Mouse (Mus musculus): ENCODE results near the gene Pdlim4.
"Not testable (repeated sequence)": the region's sequence is repeated elsewhere in the genome, so short reads cannot be mapped to it uniquely, and the experiment has no call there.

The Pdlim4 gene

DNA sequence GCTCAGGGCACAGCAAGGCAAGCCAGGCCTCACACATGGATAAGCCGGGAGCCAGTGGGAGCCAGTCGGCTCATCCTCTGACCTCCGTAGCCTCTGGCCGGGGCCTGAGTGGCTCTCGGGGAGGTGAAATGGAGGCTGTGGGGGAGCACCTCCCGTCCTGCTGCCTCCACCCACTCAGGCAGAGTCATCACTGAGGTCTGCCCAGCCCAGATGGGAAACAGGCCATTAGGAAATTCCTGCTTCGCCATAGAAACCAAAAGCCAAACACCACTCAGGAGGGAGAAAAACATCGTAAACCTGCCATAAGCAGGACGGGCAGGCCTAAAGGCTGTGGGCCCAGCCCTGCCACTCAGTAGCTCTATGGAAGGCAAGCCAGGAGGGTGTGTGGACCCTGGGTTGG is 8.5 kb downstream of the Pdlim4 start:
- DNase-seq: peak; percentile 75

DNA sequence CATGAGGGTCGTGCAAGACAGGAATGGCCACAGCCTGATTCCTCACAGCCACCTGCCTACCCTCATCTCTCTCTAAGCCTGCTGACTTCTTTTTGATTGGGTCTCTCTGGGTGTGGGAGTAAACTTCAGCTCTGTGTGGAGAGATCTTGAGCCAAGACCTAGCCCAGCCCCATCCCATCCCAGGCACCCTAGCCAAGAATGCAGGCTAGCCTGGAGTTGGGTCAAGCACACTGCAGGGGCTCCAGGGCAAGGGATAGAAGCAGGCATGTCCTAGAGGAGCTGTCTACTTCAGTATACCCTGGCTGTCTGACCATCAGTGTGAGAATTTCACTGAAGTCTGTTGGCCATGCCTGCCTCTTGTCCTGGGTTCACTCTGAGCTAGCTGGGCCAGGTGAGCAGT is 9.3 kb downstream of the Pdlim4 start:
- peak; percentile 25 for DNase-seq

DNA sequence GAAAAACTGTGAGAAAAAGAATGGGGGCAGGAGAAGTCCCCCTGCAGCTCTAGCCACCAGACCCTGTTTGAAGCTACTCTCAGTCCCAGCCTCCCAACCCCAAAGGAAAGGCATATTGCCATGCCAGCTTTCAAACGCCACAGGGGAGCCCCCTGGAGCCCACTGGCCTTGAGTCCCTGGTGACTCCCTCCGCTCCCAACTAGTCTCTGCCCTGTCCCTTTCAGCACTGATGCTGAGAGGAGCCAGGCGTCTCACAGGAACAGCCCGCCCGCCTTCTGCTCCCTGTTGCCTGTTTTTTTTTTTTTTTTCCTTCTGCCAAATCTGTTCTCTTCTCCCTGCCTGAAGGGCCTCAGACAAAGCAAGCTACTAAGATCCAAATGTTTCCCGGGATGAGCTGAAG is 10.2 kb downstream of the Pdlim4 start:
- peak; percentile 36 for DNase-seq

DNA sequence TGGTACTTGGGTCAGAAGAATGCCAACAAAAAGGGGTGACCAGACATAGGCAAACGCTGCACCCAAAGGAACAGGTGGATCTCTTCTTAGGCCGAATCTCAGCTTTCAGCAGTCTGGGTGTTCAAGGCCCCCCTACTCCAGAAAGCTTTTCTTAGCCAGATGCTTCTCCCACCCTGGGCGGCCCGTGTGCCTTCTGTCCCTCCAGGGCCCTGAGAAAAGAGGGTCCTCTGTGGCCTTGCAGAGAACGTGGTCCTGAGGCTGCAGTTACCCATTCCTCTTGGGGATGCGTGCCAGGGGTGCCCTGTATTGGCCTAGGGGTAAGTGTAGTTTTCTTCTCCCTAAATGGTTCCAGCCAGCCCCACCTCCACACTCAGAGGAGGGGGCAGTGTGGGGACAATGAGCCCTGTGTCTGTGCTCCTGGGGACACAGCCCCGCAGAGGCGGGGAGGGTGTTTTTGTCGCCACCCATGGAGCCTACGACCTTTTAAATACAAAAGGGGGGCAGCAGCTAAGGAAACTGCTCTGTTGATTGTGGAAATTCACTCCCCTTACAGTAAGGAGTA is 10.7 kb downstream of the Pdlim4 start:
- peak; percentile 6 for DNase-seq

DNA sequence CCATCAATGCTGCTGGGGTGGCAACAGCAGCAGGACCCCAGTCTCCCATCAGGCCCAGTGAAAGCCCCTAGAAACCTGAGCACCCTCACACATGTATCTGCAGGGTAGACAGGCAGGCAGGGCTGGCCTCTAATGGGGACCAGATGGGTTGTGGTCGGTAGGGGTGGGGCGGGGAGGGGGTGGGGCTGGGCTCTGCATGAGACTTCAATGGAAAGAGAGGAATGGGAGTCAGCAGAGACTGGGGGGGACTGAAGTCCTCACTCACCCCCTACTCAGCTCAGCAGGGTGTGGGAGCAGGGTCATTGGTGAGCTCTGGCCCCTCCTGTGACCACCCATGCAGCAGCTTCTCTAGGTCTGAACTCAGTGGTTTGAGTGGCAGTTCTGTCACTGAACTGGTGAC is 11.4 kb downstream of the Pdlim4 start:
- DNase-seq: no peak

DNA sequence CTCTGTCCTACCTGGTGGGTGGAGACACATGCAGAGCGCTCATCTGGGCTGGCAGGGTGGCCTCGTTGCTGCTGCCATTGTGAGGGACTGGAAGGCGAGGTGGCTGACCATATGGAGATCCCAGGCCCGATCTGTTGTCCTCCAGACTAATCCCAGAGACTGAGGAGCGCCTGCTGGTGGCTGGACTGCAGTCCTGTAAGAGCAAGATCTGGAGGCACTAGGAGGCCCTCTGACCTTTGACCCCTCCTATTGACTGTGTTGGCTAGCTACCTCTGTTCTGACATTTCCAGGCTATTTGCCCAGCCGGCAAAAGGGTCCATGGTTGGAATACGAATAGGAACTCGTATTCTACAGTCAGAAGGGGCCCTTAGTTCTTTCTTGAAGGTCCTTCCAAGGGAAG is 12.7 kb downstream of the Pdlim4 start:
- peak; percentile 48 for DNase-seq

DNA sequence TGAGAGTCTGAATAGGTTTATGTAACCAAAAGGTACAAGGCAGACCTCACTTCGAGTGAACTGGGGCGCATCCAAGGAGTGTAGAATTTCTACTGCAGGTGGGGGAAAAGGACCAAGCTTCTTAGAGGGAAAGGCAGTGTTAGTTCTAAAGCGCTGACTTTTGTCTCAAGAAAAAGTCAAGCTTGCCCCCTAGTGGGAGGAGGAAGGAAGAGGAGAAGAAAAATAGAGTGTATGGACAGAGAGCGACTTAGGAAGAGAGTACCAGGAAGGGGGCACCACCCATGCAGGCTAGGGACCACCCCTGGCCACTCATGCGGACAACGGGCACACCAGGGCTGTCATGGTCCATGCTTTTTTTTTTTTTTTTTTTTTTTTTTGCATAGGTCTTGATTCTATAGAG is 14.6 kb downstream of the Pdlim4 start:
- peak; percentile 64 for DNase-seq

DNA sequence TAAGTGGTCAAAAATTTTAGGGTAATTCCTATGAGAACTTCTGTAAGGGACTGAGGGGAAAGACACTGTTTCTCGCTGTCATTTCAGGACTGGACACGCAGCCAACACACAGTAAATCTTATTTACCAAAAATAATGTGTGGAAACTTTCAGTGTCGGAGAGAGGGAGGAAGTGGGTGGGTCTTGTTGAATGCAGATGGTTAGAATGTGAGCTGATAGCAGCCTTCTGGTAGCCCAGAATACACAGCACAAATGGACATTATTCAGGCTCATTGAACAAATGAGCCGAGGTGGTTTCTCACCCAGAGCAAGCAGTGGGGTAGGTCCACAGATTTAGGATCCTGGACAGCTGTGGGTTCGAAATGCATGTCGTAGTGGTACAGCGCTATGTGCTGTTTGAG is 15.7 kb downstream of the Pdlim4 start:
- DNase-seq: peak; percentile 20

DNA sequence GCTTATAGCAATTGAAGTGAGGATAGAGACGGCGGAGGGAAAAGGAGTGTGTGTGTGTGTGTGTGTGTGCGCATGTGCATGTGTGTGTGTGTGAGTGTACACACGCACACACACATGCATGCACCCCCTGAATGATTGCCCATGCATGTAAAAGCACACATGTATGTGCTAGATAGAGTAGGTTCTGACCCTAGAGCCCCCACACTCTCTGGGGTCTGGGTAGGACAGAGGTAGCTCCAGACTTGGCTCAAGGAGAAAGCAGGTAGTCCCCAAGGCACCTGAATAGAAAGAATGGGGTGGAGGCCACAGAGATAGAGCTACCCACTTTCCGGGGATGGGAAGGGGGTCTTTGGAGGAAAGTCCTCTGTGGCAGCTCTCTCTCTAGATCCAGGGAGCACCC is 16.7 kb downstream of the Pdlim4 start:
- no peak for DNase-seq

DNA sequence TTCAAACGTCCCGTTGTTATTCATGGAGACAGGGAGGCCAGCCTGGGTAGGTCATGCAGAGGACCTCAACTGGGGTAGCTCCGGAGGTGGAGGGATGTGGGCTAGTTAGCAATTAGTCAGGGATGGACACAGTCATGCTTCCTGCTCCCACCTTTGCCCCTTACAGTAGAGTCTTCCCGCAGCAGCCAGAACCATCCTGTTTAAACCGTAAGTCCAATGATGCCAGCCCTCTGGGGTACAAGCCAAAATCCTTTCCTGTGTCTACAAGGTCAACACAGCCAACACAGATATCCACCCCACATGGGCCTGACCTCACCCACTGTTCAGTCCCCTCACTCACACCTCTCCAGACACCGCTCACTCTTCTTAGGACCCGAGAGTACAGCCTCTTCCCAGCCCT is 17.7 kb downstream of the Pdlim4 start:
- peak; percentile 61 for DNase-seq

DNA sequence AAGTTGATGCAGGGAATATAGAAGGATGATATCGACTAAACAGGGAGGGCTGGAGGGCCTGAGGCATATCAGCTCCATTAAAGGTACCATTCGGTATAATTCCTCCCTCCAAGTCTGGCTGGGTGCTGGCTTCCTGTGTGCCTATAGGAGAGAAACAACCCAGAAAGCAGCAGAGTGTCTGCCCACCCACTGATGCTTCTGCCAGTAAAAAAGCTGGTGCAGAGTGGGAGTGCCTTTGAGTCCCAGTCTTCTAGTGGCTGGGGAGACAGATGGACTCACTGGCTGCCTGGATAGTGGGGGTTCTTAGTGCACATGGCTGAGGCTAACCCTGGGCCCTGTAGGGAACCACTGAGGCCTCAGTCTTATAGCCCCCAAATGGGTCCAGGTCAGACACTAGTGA is 18.6 kb downstream of the Pdlim4 start:
- DNase-seq: no peak

DNA sequence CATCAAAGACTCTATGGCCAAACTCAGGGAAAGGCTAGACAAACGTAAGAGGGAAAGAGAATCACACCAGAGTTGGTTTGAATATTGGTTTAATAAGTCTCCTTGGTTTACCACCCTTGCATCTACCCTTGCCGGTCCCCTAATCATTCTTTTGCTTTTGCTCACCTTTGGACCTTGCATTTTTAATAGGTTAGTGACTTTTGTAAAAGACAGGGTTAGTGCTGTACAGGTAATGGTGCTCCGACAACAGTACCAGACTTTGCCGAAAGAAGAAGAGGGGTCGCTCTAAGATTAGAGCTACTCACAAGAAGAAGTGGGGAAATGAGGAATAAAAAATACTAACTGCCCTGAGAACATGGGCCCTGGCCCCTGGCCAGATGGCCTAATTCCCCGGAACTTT is 28.1 kb downstream of the Pdlim4 start:
- DNase-seq: no peak

DNA sequence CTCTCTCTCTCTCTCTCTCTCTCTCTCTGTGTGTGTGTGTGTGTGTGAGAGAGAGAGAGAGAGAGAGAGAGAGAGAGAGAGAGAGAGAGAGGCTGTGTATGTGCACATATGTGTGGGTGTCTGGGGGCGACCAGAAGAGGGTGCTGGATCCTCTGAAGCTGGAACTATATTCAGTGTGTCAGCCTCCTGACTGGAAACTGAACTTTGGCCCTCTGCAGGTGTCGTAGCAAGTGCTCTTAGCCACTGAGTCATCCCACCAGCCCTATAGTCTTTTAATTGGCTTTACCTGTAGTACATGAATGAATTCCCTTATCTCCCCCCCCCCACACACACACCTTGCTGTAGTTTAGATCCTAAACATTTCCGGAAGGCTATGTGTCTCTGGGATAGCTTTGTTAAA is 35.9 kb downstream of the Pdlim4 start:
- not testable (repeated sequence) for DNase-seq

DNA sequence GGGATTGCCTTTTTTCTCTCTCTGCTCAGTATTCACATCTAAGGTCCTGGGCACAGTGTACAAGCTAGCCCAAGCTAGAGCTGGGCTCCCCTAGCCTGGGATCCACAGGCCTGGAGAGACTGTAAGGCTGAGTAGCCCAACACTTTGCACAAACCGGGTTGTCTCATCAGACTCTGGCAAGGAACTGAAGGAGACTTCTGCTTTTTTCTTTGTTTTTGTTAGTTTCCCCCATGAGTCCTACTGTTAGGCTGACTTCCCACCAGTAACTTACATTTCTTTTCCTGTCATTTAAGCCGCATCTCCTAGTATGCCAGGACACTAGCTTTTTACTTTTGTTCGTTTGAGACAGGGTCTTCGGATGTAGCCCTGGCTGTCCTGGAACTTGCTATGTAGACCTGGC is 39.8 kb downstream of the Pdlim4 start:
- DNase-seq: no peak

DNA sequence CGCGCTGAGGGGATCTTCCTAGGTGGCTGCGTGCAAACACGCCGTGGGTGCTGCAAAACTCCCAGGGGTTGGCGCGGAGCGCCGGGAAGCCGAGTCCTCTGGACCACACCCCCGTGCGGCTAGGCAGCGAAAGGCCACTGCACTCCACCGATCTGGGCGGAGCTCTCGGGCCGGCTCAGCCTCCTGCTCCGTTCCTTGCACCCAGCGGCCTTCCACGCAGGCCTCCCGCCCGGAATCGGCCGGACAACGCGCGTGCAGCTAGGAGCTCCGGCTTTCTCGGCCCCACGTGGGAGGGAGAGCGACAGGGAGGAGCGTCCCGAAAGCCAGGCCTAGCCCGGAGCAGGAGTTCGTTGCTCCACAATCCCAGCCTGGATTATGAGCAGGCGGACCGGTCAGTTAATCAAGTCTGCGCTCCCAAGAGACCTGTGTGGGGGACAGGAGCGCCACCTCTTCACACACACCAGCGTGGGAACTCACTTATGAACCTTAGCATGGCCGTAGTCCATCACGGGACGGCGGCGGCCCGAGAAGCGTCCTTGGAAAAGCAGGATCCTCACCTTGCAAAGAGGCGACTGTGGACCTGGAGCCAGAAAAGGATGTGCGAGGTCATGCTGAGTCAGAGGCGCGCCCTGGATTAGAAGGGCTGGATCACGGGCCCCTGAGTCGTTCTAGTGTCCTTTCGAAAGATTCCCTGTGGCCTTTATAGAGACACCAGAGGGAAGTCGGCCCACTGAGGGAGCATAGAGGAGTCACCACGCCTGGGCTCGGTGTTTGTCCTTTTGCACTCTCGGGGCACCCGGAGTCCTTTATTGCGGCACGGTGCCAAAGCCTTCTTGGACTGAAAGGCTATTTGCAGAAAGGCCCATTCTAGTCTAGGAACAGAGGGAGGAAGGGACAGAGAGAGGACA is 40.5 kb downstream of the Pdlim4 start, which contains the start of gene Slc22a4:
TSS of gene Slc22a4 (minus strand) at position 47 of the 908 bp plus-strand sequence.
- peak; percentile 90 for DNase-seq

DNA sequence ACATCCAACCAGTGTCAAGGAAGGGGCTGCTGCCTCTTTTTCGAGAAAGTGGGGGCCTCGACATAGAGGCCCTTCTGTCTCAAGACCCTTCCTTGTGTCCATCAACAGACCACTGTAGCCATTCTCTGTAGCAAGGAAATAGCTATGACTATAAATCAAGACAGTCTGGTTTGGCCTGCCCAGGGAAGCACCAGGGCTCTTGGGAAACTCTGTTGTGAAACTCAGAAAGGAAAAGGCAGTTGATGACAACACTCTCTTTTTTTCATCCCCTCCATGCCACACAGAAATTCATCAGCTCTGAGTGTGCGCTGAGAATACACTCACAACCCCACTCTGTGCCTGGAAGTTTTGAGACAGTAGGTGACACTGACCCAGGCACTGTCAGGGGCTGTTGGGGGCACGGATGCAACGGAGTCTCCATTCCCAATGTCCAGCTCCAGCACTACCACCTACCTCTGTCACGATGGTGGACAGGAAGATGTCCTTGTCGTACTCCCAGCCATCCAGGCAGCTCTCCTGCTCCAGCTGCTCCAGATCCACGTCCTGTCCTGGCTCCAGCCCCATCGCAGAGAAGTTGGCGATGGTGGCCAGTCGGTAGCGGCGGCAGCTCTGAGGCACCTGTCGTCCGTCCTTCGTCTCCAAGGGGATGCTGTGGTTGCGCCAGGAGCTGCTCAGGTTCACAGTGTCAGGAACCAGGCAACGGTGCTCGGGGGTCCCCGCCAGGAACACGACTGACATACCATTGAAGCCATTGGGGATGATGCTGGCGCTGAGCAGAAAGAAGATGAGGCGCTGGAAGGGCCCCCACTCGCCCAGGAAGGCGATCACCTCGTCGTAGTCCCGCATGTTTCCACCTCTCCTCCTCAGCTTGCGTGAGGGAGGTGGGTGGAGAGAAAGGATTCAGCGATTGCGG is 41.4 kb downstream of the Pdlim4 start:
- DNase-seq: peak; percentile 20

DNA sequence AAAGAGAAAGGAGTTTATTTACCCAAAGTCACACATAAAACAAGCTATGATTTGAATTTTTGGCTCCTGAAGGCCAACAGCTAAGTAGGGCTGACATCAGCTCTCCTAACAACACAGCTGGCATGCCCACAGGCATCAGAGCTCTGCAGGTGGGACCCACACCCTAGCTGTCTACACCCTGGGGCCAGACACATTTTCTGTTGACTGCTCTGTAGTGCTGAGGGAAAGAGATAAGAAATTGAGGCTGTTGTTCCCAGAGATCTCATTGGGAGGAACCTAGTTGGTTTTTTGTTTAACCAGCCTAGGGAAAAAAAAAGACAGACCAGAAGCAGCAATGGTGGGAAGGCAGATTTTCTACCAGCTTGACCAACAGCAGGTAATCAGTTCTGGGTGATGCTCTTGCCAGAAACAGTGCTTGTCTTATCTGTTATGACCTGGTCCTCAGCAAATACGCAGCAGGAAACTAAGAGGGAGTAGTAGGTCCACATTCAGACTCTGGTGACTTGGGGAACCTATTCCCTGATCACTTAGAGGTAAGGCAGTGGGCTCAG is 42.2 kb downstream of the Pdlim4 start:
- no peak for DNase-seq

DNA sequence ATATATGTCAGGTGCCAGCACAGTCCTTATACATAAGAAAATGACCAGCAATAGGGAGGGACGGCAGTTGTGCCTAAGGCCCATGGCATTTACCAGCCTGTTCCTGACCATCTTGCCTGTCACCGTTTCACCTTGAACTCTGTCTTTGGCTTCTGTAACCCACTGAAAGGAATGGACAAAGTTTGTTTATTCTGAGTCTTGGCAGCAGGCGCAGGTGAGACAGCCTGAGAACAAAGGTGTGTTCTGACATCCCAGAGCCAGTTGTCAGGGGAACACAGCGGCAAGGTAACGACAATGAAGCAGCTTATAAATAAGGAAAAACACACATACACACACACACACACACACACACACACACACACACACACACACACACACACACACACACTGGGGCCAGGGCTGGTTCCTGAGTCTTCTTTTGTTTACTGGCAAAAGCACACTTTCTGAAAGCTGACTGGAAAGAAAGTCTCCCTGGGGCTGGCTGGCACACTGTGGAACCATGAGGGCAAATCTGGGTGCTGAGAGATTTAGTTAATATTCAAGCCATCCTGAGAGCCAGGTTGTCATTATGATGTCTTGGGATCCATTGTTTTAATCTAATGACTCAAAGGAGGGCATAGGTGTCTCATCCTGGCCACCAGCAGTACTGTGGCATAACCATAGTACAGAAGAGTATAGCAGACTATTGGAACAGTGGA is 47.3 kb downstream of the Pdlim4 start:
- no peak for DNase-seq

DNA sequence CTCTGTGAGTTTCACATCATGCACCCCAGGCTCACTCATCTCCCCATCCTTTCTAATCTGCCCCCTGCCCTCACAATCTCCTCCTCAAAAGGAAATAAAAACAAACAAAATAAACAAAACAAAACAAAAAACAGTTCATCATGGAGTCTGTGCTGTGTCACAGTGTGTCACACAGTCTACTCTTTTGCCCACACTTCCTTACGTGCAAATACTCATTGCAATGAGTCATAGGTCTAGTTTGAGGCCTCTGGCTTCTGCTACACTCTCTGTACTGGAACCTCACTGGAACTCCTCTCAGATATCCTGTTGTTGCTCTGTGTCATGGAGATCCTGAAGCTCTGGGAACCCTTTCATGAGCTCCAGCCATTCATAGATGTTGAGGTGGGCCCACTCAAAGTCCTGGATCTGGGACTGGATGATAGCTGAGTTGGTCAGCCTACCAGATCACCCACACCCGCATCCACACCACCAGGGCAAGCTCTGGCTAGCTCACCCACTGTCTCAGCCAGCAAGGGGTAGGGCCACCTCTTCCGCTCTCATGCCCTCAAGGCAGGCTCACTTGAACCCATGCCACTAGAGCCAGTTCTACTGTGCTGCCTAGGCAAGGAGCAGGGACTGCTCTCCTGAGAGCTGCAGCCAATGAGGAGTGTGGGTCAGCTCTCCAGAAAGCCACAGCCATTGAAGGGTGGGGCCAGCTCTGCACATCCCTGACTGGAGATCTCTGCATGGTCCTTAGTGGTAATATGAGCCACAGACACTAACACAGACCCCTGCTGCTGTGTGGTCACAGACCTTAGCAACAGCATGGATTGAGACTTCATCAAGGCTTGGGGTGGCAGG is 49.7 kb downstream of the Pdlim4 start:
- no peak for DNase-seq

DNA sequence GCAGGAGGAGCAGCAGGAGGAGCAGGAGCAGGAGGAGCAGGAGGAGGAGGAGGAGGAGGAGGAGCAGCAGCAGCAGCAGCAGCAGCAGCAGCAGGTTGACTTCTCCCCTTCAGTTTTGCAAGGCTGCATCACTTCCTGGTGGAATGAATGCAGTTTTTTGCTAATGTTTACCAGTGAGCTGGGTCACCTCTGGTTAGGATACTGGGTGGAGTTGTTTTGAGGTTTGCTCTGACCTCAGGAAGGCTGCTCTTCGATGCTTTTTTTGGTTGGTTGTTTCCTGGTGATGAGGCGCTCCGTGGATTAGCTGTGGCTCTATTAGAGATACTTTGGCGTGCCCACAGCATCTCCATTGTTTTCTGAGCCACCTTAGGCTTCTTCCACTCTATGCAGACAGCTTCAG is 51.2 kb downstream of the Pdlim4 start:
- DNase-seq: no peak

DNA sequence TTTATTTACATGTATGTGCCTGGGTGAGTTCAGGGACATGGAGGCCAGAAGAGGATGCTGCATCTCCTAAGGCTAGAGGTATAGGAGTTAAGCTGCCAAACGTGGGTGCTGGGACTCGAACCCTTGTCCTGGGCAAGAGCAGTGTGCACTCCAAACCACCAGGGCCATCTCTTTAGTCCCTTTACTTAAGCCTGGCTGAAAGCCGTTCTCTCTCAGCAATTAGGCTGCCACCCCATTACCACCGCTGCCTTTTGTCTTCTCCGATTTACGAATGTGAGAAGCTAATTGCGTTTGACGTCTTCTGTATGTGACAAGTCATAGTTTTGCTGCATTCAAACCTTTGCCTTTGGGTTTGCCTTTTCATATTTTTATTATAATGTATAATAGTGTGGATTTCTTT is 52.8 kb downstream of the Pdlim4 start:
- DNase-seq: no peak

DNA sequence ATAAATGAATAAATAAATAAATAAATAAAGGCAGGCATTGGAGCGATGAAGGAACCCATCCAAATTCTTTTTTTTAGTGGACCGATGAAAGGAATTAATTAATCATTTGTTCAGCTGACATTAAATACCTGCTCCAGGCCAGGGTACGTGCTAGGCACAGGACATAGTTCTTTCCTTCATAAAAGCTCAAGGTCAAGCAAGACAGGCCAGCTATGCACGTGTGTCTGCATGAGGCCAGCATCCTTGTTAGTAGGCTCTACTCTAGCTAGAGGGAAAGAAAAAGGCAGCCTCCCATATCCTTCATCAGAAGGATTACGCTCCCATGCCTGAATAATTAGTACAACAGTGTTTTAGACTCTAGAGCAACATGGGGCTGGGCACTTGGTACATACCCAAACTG is 55.9 kb downstream of the Pdlim4 start:
- DNase-seq: no peak
